Mouse (Mus musculus): ENCODE measurements around the gene Cpm.
"Not testable (repeated sequence)": the region's sequence is repeated elsewhere in the genome, so short reads cannot be mapped to it uniquely, and the experiment has no call there.

Cpm gene

DNA sequence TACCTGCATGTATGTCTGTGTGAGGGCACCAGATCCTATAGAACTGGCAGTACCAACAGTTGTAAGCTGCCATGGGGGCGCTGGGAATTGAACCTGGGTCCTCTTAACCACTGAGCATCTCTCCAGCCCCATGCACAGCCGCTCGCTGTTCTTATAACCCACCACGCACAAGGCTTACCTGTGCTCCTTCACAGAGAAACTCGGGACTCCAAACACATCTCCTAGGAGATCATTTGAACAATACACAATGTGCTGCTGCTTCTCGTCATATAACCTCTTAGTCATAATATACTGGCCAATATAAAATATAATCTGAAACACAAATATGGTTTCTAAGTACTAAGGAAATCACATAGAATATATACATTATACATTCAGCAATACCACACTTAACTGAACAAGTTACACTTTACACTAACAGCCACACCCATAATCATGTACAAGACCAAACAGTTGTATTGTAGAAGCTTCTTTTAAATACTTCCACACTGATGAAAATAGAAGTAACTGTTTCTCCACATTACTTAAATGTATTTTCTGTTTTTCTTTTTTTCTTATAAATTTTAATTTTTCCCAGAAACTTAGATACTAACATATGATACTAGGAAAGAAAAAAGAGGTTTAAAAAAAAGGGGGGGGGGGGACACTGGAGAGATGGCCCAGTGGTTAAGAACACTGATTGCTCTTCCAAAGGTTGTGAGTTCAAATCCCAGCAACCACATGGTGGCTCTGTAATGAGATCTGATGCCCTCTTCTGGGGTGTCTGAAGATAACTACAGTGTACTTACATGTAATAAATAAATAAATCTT, 72.9 kb downstream of the Cpm start:
- DNase-seq (ENCODE audit: low read depth, low spot score), result no peak

DNA sequence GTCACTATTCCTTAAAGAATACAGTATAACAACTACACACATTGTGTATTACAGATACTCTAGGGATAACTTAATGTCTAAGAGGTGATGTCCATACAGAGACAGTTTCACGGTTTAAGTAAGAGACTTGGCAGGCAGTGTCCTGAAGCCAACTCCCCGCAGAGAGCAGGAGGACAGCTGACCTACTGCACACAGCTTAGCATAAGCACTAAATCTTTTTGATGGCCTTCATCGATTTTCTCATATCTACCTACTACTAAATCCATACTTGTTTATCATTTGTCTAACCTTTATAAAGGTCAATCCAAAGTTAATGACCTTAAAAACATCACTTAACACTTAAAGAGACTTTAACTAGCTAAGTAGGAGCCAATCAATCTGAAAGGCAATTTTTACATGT, 74.2 kb downstream of the Cpm start:
- no peak for DNase-seq (ENCODE audit: low read depth, low spot score)

DNA sequence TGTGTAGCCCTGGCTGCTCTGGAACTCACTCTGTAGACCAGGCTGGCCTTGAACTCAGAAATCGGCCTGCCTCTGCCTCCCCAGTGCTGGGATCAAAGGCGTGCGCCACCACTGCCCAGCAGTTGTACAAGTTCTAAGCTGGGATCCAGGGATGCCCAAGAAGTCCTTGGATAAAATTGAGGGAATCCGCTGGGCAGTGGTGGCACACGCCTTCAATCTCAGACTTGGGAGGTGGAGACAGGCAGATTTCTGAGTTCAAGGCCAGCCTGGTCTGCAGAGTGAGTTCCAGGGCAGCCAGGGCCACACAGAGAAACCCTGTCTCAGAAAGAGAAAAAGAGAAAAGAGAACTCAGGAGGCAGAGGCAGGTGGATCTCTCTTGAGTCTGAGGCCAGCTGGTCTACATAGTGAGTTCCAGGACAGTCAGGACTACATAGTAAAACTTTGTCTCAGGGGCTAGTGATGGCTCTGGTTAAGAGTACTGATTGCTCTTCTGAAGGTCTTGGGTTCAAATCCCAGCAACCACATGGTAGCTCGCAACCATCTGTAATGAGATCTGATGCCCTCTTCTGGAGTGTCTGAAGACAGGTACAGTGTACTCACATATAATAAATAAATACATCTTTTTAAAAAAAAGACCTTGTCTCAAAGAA, 75.1 kb downstream of the Cpm start:
- not testable (repeated sequence) for DNase-seq (ENCODE audit: low read depth, low spot score)

DNA sequence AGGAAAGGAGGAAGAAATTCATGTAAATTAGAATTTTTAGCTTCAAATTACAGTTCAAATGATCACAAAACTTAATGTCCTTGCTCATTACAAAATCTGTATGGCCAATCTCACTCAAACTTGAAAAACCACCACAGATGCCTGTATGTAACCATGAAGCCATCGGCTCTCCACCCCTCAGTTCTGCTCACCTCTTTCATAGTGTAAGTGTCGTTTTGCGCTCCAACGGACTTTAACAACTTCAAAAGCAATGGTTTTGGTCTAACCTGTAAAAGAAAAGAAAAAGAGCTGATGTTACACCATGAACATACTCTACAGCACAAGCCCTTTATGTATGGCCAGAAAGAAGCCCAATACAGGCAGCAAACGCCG, 75.7 kb downstream of the Cpm start:
- DNase-seq (ENCODE audit: low read depth, low spot score), result no peak

DNA sequence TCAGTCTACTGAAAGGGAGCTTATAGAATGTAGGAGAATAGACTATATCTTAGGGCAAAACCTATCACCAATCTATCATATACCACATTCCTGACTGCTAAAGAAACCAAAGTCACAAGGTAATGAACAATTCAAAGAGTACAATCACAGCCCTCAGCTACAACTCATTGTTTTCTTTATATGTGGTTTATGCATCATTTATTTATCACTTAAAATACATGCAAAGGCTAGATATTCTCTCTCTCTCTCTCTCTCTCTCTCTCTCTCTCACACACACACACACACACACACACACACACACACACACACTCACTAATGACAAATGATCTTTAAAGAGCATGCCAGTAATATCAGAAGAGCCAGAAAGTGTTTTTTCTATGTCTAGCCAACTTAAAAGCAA, 76.5 kb downstream of the Cpm start:
- DNase-seq (ENCODE audit: low read depth, low spot score), result no peak

DNA sequence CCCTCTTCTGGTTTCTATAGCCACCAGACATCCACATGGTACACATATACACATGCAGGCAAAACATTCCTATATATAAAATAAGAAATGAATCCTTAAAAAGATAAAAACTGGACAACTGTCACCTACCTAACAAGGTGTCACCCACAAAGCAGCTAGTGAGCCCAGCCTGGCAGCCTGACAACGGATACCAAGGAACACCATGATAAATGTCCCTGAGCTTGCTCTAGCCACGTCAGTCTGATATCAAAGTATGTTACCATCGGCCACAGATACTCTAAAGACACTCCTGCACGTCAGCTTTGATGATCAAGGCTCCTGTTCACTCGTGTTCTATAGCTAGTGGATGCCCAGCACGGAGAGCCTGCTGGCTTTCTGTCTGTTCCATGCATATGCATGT, 77.1 kb downstream of the Cpm start:
- DNase-seq (ENCODE audit: low read depth, low spot score), result no peak

DNA sequence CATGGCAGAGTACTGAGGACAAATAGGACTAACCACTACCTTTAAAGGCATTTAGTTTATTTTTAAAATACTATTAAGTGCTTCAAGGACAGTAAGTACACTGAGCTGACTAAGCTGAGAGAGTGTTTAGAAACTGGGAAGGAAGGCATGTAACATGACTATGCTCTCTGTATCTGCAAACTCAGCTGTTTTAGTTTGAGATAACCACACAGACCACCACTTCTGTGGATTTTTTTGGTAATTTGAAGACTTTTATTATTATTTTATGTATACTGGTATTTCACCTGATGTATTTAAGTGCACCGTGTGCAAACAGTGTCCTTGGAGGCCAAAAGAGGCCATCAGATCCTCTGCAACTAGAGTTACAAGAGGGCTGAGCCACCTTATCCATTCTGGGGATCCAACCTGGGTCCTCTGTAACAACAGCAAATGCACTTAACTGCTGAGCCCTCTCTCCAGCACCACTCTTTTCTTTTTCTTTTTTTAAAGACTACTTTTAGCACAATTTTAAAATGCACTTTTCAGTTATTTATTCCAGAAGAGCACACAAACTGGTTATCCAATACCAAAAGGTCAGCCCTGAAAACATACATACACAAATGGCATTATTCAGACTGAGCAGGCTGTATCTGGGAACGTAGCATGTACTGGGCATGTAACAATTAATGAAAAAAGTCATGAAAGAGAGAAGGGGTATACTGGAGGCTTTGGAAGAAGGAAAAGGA, 78.0 kb downstream of the Cpm start:
- DNase-seq (ENCODE audit: low read depth, low spot score), result no peak

DNA sequence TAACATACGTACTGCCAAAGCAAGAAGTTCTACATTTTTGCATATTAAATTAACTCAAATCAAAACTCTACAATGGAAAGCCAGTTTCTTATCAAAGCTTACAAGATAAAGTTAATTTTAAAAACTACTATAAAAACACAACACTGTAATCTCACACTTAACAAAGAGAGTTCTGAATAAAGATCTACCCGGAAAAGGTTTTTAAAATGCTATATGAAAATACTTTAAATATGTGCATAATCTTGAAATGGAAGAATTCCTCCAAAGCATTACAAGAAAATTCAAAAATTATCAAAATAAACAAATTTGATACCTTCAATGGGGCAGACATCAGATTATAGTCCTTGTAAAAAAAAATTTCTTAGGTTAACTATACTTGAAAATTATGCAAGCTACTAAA, 79.1 kb downstream of the Cpm start:
- no peak for DNase-seq (ENCODE audit: low read depth, low spot score)

DNA sequence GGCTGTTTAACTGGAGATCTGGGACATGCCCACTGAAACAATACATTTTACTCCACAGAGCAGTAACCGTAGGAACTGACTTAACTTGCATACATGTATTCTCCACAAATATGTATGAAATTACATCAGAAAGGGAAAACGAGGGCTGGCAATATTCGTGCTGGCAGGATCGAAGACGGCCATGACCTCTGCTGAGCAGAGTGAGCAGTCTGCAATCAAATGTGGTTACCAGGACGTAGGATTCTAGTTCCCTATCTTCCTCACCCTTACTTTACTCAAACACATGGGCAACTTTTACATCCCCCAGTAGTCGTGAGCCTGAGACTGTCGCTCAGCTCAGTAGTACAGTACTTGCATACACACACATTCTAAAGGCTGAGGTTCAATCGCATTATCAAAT, 79.6 kb downstream of the Cpm start:
- no peak for DNase-seq (ENCODE audit: low read depth, low spot score)

DNA sequence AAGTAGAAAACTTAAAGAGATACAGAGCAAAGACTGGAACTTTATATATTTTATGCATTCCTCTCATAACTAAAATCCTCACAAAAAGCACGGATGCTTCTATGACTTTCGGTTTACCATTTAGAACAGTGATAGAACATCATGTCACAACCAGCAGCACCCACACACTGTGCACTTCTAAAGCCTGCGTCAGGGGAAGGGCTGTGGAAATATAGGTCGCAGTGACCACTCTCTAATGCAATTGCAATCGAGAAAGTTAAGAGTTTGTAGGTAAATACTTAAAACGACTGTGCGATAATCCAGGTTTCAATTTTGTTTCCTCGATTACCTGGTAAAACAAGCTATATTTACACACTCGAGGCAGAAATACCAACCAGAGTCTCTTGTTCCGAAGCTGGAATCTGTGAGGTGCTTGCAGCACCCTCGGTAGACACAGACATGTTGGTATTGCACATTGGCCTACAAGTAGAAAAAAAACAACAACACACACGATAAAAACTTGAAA, 80.1 kb downstream of the Cpm start:
- DNase-seq (ENCODE audit: low read depth, low spot score), result no peak

DNA sequence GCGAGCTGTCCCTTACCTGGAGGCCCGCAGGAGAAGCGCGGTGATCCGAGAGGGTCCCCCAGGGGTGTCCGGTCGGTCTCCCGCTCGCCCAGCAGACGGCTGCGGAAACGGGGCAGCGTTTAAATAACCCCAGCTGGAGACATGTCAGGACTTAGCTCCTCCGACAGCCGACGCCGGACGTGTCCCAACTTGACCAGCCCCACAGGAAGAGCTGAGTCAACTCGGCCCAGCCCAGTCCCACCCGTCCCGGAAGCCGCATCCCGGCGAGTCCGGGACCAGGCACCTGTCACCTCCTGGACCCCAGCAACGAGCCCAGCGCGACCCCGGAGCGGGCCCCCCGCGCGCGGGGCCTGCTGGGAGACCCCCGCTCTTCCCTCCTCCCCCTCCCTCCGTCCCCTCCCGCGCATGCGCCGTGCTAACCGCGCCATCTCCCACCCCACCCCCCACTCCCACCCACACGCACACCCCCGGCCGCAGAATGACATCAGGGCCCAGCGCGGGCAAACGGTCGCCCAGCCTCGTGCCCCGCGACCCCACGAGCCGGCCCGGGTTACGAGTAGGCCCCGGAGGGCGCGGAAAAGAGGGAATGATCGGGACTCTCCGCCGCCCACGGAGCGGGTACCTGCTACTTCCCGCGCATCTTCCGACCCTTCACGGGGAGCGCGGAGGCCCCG, 80.8 kb downstream of the Cpm start:
- DNase-seq (ENCODE audit: low read depth, low spot score), result peak; percentile 85

DNA sequence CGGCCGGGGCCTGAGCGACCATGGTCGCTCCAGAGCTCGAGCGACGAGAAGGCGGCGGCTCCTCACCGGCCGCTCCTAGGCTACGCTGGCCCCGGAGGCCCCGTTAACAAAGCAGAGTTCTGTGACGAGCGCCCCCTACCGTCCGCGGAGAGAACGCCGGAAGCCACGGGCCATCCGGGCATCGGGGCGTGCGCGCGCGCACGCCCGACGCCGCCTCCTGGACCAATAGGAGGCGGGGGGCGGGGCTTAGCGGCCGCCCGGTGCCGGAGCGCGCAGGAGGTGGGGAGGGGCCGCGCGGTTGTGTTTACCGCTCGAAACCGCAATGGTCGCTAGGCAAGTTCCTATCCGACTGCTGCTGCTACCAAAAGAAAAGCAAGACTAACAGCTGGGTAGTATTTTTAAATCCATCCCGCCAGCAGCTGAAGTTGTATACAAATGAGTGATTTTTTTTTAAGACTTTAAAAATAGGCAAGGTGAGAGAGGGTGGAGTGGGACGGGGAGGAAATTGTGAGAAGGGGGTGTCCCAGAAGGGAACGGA, 81.4 kb downstream of the Cpm start, which contains the start of gene Mdm2:
Gene Mdm2, minus strand, starts transcription at position 155 of the 538 bp plus-strand sequence.
- peak; percentile 92 for DNase-seq (ENCODE audit: low read depth, low spot score)

DNA sequence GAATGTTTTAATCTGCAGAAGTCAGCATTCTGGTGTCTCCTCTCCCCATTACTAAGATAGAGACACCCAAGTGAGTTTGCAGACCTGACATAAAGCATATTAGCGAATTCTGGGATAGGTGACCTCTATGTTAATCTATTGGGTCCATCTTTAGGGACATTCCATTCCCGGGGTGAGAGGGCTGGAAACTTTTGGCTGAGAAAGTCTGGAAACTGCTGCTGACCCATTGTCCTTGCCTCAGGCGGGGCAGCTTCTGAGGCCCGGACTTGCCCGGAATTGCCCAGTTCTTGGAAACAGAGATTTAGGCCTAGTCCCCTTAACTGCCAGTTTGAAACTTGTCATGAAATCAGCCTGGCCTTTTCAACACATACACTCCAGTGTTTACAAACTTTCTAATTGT, 82.1 kb downstream of the Cpm start:
- no peak for DNase-seq (ENCODE audit: low read depth, low spot score)

DNA sequence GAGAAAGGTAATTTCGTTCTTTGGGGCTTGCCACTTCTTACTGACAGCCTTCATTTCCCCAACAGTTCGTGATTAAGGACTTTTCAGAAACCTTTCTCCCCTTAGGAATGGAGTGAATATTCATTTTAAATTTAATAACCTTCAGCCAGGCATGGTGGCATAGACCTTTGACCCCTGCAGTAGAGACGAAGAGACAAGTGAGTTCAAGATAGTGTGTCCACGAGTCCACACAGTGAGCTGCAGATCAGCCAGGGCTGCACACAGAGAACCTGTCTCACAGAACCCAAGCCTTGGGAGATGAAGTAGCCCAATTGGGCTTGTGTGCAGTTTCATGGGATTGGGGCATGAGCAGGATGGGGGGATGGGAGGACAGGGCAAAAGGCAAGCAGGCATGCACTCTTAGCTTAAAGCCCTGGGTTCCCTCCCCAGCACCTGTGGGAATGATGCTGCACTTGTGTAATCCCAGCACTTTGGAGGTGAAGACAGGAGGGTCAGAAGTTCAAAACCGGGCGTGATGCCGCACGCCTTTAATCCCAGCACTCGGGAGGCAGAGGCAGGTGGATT, 83.0 kb downstream of the Cpm start:
- peak; percentile 56 for DNase-seq (ENCODE audit: low read depth, low spot score)

DNA sequence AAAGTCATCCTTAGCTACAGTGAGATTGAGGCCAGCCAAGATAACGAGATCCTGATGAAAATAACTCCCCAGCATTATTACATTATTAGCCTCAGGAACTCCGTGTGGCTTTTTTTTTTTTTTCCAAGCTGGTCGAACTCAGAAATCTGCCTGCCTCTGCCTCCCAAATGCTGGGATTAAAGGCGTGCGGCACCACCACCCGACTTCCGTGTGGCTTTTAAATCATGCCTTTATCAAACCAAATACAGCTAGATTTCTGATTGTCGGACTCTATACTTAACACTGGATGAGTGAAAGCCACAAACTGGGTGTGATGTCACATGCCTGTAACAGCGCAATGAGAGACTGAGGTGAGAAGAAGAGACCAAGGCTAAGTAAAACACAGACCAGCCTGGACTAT, 83.6 kb downstream of the Cpm start:
- no peak for DNase-seq (ENCODE audit: low read depth, low spot score)

DNA sequence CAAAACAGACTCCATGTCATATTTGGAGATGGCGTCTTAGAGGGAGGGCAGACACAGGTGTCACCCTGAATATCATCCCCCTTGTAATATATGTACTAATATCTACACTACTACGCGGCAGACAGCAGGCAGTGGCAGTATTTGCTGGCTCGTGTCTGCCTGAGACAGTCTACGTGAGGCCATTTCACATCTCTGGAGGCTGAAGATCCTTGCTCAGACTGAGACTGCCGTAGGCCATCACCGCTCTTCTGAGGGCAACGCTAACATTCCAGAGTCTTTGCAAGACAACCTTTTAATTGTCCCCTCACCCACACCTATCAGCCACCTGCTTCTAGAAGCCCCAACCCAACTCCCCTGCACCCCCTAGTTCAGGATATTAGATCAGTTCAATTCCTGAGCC, 84.2 kb downstream of the Cpm start:
- DNase-seq (ENCODE audit: low read depth, low spot score), result no peak

DNA sequence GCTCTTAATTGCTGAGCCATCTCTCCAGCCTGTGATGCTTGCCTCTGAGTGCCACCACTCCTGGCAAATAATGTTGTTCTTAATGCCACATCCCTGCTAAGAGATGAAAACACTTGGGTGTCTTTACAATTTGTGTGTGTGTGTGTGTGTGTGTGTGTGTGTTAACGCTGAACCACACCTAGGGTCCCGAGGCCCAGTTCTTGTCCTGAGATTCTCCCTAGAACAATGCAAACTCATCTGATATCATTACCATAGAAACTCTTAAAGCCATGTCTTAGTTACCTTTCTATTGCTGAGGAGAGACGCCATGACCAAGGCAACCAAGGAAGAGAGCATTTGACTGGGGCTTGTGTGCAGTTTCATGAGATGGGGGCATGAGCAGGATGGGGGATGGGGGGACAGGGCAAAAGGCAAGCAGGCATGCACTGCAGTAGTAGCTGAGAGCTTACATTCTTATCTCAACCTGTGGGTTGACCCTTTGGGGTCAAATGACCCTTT, 84.8 kb downstream of the Cpm start:
- DNase-seq (ENCODE audit: low read depth, low spot score), result no peak

DNA sequence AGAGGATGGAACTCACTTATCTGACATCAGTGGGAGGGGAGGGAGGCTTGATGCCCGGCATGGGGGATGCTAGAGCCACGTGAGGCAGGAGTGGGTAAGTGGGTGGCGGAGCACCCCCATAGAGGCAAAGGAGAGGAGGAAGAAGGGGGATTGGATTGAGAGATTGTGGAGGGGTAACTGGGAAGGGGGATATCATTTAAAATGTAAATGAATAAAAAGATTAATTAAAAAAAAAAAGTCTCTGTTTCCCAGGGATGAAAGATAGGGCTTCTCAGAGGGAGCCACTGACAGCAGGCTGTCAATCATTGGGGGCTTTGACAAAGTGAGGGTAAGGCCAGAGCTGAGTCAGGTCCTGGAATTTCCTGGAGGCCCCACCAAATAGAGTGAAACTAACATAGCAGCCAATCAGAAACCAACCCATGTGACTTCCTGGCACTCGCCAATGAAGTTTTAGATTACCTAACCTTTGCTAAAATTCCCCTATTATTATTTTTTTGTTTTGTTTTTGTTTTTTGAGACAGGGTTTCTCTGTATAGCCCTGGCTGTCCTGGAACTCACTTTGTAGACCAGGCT, 85.7 kb downstream of the Cpm start:
- DNase-seq (ENCODE audit: low read depth, low spot score), result no peak

DNA sequence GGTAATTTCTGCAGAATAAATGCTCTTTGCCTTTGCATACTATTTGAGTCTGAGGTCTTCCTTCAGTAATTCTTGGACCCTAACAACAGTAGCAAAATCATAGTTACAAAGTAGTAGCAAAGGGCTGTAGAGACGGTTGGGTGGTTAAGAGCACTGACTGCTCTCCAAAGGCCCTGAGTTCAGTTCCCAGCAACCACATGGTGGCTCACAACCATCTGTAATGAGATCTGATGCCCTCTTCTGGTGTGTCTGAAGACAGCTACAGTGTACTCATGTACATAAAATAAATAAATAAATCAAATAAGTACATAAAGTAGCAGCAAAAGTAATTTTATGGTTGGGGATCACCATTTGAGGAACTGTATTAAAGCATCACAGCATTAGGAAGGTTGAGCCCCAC, 86.4 kb downstream of the Cpm start:
- DNase-seq (ENCODE audit: low read depth, low spot score), result not testable (repeated sequence)

DNA sequence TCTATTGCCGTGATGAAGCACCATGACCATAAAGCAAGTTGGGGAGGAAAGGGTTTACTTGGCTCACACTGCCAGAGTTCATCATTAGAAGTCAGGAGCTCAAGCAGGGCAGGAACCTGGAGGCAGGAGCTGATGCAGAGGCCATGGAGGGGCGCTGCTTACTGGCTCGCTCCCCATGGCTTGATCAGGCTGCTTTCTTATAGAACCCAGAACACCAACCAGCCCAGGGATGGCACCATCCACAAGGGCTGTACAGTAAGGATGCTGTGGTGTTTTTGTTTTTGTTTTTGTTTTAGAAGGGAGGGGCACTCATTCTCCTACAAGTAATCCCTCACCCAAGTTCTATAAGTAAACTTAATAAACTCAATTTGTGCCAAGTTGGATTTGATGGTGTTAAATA, 87.4 kb downstream of the Cpm start:
- no peak for DNase-seq (ENCODE audit: low read depth, low spot score)

DNA sequence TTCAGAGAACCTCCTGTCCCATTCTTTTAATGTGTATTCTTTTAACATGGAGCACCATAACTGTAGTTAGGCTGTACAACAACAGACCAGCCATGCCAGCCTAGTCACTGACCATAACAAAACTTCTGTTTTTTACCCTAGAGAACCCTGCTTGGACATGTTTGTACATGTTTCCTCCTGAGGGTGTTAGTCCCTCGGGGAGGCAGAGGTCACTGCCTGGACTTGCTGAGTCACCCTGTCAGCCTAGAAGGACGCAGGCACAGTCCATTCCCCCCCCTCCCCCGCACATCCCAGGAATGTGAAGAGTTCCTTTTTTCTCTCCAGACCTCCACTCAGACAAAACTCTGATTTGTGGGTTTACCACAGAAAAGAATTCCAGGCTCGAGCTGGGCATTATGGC, 88.3 kb downstream of the Cpm start:
- DNase-seq (ENCODE audit: low read depth, low spot score), result peak; percentile 53
